Mouse (Mus musculus): ENCODE results near the gene Znhit6.

DNA sequence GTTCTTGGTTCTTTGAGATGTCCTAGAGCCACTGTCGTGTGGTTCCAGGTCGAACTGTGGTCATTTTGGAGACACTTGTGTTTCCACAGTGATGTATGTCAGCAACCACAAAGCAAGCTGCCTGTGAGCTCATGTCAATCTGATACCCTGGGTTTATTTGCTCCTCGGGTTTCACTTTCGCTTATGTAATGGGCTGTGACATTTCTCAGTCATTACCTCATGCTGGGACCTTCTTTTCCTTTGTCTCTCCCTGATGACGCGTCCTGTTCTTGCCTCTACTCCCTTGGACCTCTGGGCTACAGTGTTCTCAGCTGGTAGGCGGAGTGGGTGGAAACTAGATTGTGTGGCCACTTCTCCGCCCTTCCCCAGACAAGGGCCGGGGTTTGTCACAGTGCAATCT lies 42.3 kb downstream of the Znhit6 start:
- TF ChIP-seq TCF12 (IDR thresholded peaks at IDR 0.05; ENCODE audit: insufficient read depth, poor library complexity, severe bottlenecking) = no peak
- no peak for TF ChIP-seq POLR2A (IDR thresholded peaks at IDR 0.05; ENCODE audit: insufficient read length, low read depth)
- no peak for TF ChIP-seq MYOD1 (IDR thresholded peaks at IDR 0.05; ENCODE audit: control insufficient read depth in 1 of 3, insufficient read length in 2 of 3, low read depth in 2 of 3)
- no peak for TF ChIP-seq MYOG (IDR thresholded peaks at IDR 0.05; ENCODE audit: control insufficient read depth in 1 of 3, insufficient read depth in 1 of 3, insufficient read length in 2 of 3, low read depth in 2 of 3)
